Mouse (Mus musculus) G1E (cell line): ENCODE data around the gene Egfem1. TPM values are rescaled to one million over a fixed set of nuclear protein-coding genes. Genes with fewer than 3 reads are reported as not detected.

Experiments
- ATAC-seq: 2 replicates; pipeline ENCODE4 v1.8.0; 2016; ENCODE audit warnings: mild to moderate bottlenecking; ENCODE audit not compliant: insufficient number of reproducible peaks, poor library complexity, low FRiP score, severe bottlenecking; ENCODE audit errors: extremely low read depth
- DNase-seq: peaks from one replicate; pipeline ENCODE4 v3.0.0; 2012; ENCODE audit warnings: low spot score
- H3K27me3 ChIP-seq: 2 replicates; pipeline ENCODE4 v1.6.1; 2012; ENCODE audit warnings: mild to moderate bottlenecking, low read length, inconsistent platforms; ENCODE audit not compliant: insufficient read depth
- H3K36me3 ChIP-seq: replicated peaks from 2 replicates; pipeline ENCODE3; 2012; ENCODE audit warnings: mild to moderate bottlenecking, inconsistent platforms
- H3K4me1 ChIP-seq: 2 replicates; pipeline ENCODE4 v1.6.1; 2012; ENCODE audit warnings: low read depth, low read length, inconsistent platforms, mixed read lengths; ENCODE audit not compliant: insufficient read depth
- H3K4me3 ChIP-seq: 2 replicates; pipeline ENCODE4 v1.5.1; 2012; ENCODE audit warnings: low read depth, mild to moderate bottlenecking, inconsistent platforms, low read length, moderate library complexity, mixed read lengths
- H3K9me3 ChIP-seq: replicated peaks from 2 replicates; pipeline ENCODE4 v1.6.1; 2012; ENCODE audit warnings: inconsistent platforms
- CTCF ChIP-seq: IDR thresholded peaks from 2 replicates; pipeline ENCODE4 v1.5.1; 2012; ENCODE audit warnings: low read depth, low read length, inconsistent platforms, mixed read lengths
- GATA1 ChIP-seq: IDR thresholded peaks from 2 replicates; pipeline ENCODE4 v1.6.1; 2012; ENCODE audit warnings: borderline replicate concordance, low read length, inconsistent platforms, mixed read lengths
- GATA2 ChIP-seq: IDR thresholded peaks from 2 replicates; pipeline ENCODE4 v1.6.1; 2012; ENCODE audit warnings: low read depth, low read length, inconsistent platforms, borderline replicate concordance
- POLR2AphosphoS5 ChIP-seq: IDR thresholded peaks from 2 replicates; pipeline ENCODE4 v1.6.1; 2012; ENCODE audit warnings: low read depth, low read length, inconsistent platforms; ENCODE audit not compliant: insufficient replicate concordance
- TAL1 ChIP-seq: conservative IDR thresholded peaks from 2 replicates; pipeline ENCODE4 v1.6.1; 2012; ENCODE audit warnings: low read depth, low read length, inconsistent platforms, mixed read lengths
- polyA plus RNA-seq: library from polyadenylated mRNA; stranded (reverse); fragments of >175 nt; gene quantifications from 2 replicates; pipeline ENCODE4 v1.2.3, GENCODE M21; 2012
- total RNA-seq, 2 experiments: library from RNA; stranded (forward) in 1 of 2; stranded (reverse) in 1 of 2; fragments of 200-1000 nt in 1 of 2; fragments of >200 nt in 1 of 2; fragmentation: Nextera tagmentation in 1 of 2; gene quantifications; 2 replicates each; pipeline ENCODE4 v1.2.3; 2014 to 2017

Gene Egfem1
- total and polyA plus RNA-seq, 3 experiments = 0.22 TPM; not detected in 2

- Histone ChIP-seq H3K9me3 (no peaks in the 10 kb centered on the region), H3K36me3 (no peaks in the 10 kb centered on the region), H3K27me3 (no peaks in the 10 kb centered on the region), H3K4me1 (no peaks in the 10 kb centered on the region), H3K4me3 (no peak overlapping the region)
- no peak for ATAC-seq
- no peak for TF ChIP-seq GATA1
- TF ChIP-seq CTCF = no peak
- TF ChIP-seq POLR2AphosphoS5 = no peak
- TF ChIP-seq TAL1 = no peak
- TF ChIP-seq GATA2 = no peak
- no peak for DNase-seq
Measured at GRCm38 (mm10) chr3:29370519-29370918, 288.7 kb downstream of the Egfem1 start.

- no peaks in the 10 kb centered on the region for H3K27me3 ChIP-seq
- TF ChIP-seq GATA2 (no peak), GATA1 (no peak), POLR2AphosphoS5 (no peak)
- no peaks in the 10 kb centered on the region for H3K4me1 ChIP-seq
- H3K9me3 ChIP-seq = no peaks in the 10 kb centered on the region
- H3K4me3 ChIP-seq = no peak overlapping the region
- no peaks in the 10 kb centered on the region for H3K36me3 ChIP-seq
- ATAC-seq (no peak), DNase-seq (no peak)
Measured at GRCm38 (mm10) chr3:29381255-29381654, 299.4 kb downstream of the Egfem1 start.

- DNase-seq = no peak
- no peak for ATAC-seq
- Histone ChIP-seq H3K36me3 (no peaks in the 10 kb centered on the region), H3K4me1 (no peaks in the 10 kb centered on the region), H3K9me3 (no peaks in the 10 kb centered on the region), H3K4me3 (no peak overlapping the region), H3K27me3 (no peaks in the 10 kb centered on the region)
- TF ChIP-seq CTCF = no peak
- TF ChIP-seq GATA2 = no peak
- no peak for TF ChIP-seq POLR2AphosphoS5
- no peak for TF ChIP-seq TAL1
- TF ChIP-seq GATA1 = no peak
Measured at GRCm38 (mm10) chr3:29399064-29399463, 317.2 kb downstream of the Egfem1 start.

- Histone ChIP-seq H3K4me1 (no peaks in the 10 kb centered on the region), H3K36me3 (no peaks in the 10 kb centered on the region), H3K4me3 (no peak overlapping the region), H3K9me3 (no peaks in the 10 kb centered on the region), H3K27me3 (no peaks in the 10 kb centered on the region)
- DNase-seq = no peak
- TF ChIP-seq POLR2AphosphoS5 = no peak
- no peak for TF ChIP-seq GATA2
- no peak for TF ChIP-seq CTCF
- no peak for TF ChIP-seq GATA1
- TF ChIP-seq TAL1 = no peak
- no peak for ATAC-seq
Measured at GRCm38 (mm10) chr3:29421634-29422033, 339.8 kb downstream of the Egfem1 start.

- H3K4me1 ChIP-seq = no peaks in the 10 kb centered on the region
- TF ChIP-seq TAL1 (no peak), CTCF (no peak), GATA2 (no peak), GATA1 (no peak), POLR2AphosphoS5 (no peak)
- H3K4me3 ChIP-seq = no peak overlapping the region
- no peaks in the 10 kb centered on the region for H3K27me3 ChIP-seq
- no peak for ATAC-seq
- peaks cover 4% of the 10 kb centered on the region; the same call in 1 of the 2 replicates for H3K9me3 ChIP-seq
- H3K36me3 ChIP-seq = no peaks in the 10 kb centered on the region
- DNase-seq = no peak
Measured at GRCm38 (mm10) chr3:29432109-29433091, 350.6 kb downstream of the Egfem1 start.

GRCm38 (mm10) chr3:29443024-29443423 lies 361.2 kb downstream of the Egfem1 start:
- ATAC-seq = no peak
- no peak for DNase-seq
- H3K4me3 ChIP-seq = no peak overlapping the region
- no peak for TF ChIP-seq GATA2
- no peak for TF ChIP-seq POLR2AphosphoS5
- TF ChIP-seq CTCF = no peak
- no peak for TF ChIP-seq GATA1
- TF ChIP-seq TAL1 = no peak
- no peaks in the 10 kb centered on the region for H3K36me3 ChIP-seq
- H3K4me1 ChIP-seq = no peaks in the 10 kb centered on the region
- no peaks in the 10 kb centered on the region for H3K27me3 ChIP-seq
- H3K9me3 ChIP-seq = no peaks in the 10 kb centered on the region
